Mouse (Mus musculus) c-Kit-positive CD71-negative TER-119-negative erythroid progenitor cells, embryonic 14.5 days (primary cell): ENCODE results near the gene Pou2f3.

Experiments
- DNase-seq: peaks from one replicate; pipeline ENCODE4 v3.0.0-alpha.2; 2013; ENCODE audit warnings: low read depth

The Pou2f3 gene

GRCm38 (mm10) chr9:43108721-43109120 lies 101.4 kb downstream of the Pou2f3 start:
- DNase-seq: no peak

GRCm38 (mm10) chr9:43108081-43108480 lies 102.1 kb downstream of the Pou2f3 start:
- no peak for DNase-seq

- DNase-seq: no peak
Measured at GRCm38 (mm10) chr9:43107555-43107954, 102.6 kb downstream of the Pou2f3 start.

GRCm38 (mm10) chr9:43107187-43107517 lies 103.0 kb downstream of the Pou2f3 start, which contains the start of gene Arhgef12:
Gene Arhgef12, minus strand, starts transcription at chr9:43107239.
- no peak for DNase-seq

- DNase-seq: no peak
Measured at GRCm38 (mm10) chr9:43106426-43107186, 103.6 kb downstream of the Pou2f3 start.

GRCm38 (mm10) chr9:43105664-43106361 lies 104.4 kb downstream of the Pou2f3 start:
- peak; percentile 23 for DNase-seq

- no peak for DNase-seq
Measured at GRCm38 (mm10) chr9:43104873-43105663, 105.1 kb downstream of the Pou2f3 start.

- no peak for DNase-seq
Measured at GRCm38 (mm10) chr9:43104526-43104872, 105.7 kb downstream of the Pou2f3 start.

GRCm38 (mm10) chr9:43103675-43104299 lies 106.4 kb downstream of the Pou2f3 start:
- DNase-seq: no peak

GRCm38 (mm10) chr9:43102931-43103330 lies 107.2 kb downstream of the Pou2f3 start:
- DNase-seq: no peak

- peak; percentile 35 for DNase-seq
Measured at GRCm38 (mm10) chr9:43101936-43102595, 108.1 kb downstream of the Pou2f3 start.

- DNase-seq: no peak
Measured at GRCm38 (mm10) chr9:43098922-43099321, 111.2 kb downstream of the Pou2f3 start.

GRCm38 (mm10) chr9:43097801-43098557 lies 112.2 kb downstream of the Pou2f3 start:
- DNase-seq: no peak

GRCm38 (mm10) chr9:43096337-43096736 lies 113.8 kb downstream of the Pou2f3 start:
- DNase-seq: no peak

- DNase-seq: no peak
Measured at GRCm38 (mm10) chr9:43094828-43095227, 115.3 kb downstream of the Pou2f3 start.

GRCm38 (mm10) chr9:43093803-43094202 lies 116.4 kb downstream of the Pou2f3 start:
- no peak for DNase-seq

- no peak for DNase-seq
Measured at GRCm38 (mm10) chr9:43085686-43086285, 124.4 kb downstream of the Pou2f3 start.

- no peak for DNase-seq
Measured at GRCm38 (mm10) chr9:43084496-43085362, 125.4 kb downstream of the Pou2f3 start.

GRCm38 (mm10) chr9:43083441-43084055 lies 126.6 kb downstream of the Pou2f3 start:
- DNase-seq: no peak
